Mouse (Mus musculus) kidney, adult 2 months (tissue): ENCODE results near the gene Anxa2. TPM values are rescaled to one million over a fixed set of nuclear protein-coding genes. Genes with fewer than 3 reads are reported as not detected.

Source experiments
- DNase-seq: peaks from one replicate; pipeline ENCODE4 v3.0.0; 2021
- H3K27ac ChIP-seq: fragments of 200-500 bp; 2 replicates; pipeline ENCODE4 v1.5.1; 2012; ENCODE audit warnings: low read depth, low read length, control low read depth, inconsistent platforms; ENCODE audit not compliant: insufficient read depth
- H3K27me3 ChIP-seq: fragments of 200-500 bp; replicated peaks from 2 replicates; pipeline ENCODE4 v1.6.1; 2012; ENCODE audit warnings: mild to moderate bottlenecking, moderate library complexity, low read length, inconsistent platforms; ENCODE audit not compliant: control insufficient read depth, insufficient read depth
- H3K36me3 ChIP-seq: fragments of 200-500 bp; 2 replicates; pipeline ENCODE4 v1.6.1; 2012; ENCODE audit warnings: mild to moderate bottlenecking, moderate library complexity, low read length, inconsistent platforms; ENCODE audit not compliant: control insufficient read depth, insufficient read depth
- H3K4me1 ChIP-seq: fragments of 200-500 bp; 2 replicates; pipeline ENCODE4 v1.6.1; 2011; ENCODE audit warnings: low read length; ENCODE audit not compliant: control insufficient read depth, insufficient read depth
- H3K4me3 ChIP-seq: fragments of 200-500 bp; 2 replicates; pipeline ENCODE4 v1.5.1; 2011; ENCODE audit warnings: mild to moderate bottlenecking, low read depth, low read length, control low read depth; ENCODE audit not compliant: insufficient read depth
- CTCF ChIP-seq: fragments of 200-500 bp; conservative IDR thresholded peaks from 2 replicates; pipeline ENCODE4 v1.5.1; 2011; ENCODE audit warnings: low read depth, mild to moderate bottlenecking, control low read depth, low read length, moderate library complexity, mixed read lengths; ENCODE audit not compliant: insufficient read depth, insufficient read length
- POLR2A ChIP-seq: fragments of 200-500 bp; IDR thresholded peaks from one replicate; pipeline ENCODE4 v1.6.1; 2011; ENCODE audit warnings: low read depth, low read length, control low read depth
- WGBS: fragments of 180-500 bp; shearing (Covaris S2); methylation state at CpG from one replicate; pipeline ENCODE4 v1.1.7; 2018; 5-methylcytosine and 5-hydroxymethylcytosine counted together
- polyA plus RNA-seq: library from polyadenylated mRNA; depleted of rRNA; stranded (reverse); fragments of >200 nt; gene quantifications from 2 replicates; pipeline ENCODE4 v1.2.3, GENCODE M21; 2012

Anxa2 gene
- polyA plus RNA-seq, 1 experiment: 131 TPM

DNA sequence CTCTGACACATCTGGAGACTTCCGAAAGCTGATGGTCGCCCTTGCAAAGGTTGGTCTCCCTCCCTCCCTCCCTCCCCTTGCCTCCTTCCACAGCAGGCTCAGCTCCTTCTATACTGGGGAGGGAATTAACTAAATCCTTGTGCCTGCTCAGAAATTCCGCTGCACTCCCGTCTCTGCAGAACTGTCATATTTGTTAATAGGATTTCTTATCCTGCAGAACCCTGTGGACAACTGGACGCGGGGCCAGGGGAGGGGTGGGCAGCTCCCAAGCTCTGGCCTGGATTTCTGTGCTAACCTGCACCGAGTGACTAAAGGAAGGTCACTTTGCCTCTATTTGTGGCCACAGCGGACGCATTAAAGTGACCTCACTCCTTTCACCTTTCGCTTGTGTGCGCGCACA lies 30.4 kb downstream of the Anxa2 start:
- Histone ChIP-seq H3K36me3 (no peaks in the 10 kb centered on the region), H3K27me3 (no peaks in the 10 kb centered on the region), H3K4me1 (no peaks in the 10 kb centered on the region), H3K27ac (no peak overlapping the region), H3K4me3 (no peak overlapping the region)
- 75% methylated on average over 12 of the region's 12 CpGs for WGBS
- TF ChIP-seq CTCF (no peak), POLR2A (no peak)
- DNase-seq: no peak

GRCm38 (mm10) chr9:69486140-69486539 lies 32.7 kb downstream of the Anxa2 start:
- H3K4me3 ChIP-seq: no peak overlapping the region
- no peaks in the 10 kb centered on the region for H3K4me1 ChIP-seq
- no peaks in the 10 kb centered on the region for H3K27me3 ChIP-seq
- TF ChIP-seq CTCF (no peak), POLR2A (no peak)
- 70% methylated on average over 8 of the region's 8 CpGs for WGBS
- H3K27ac ChIP-seq: no peak overlapping the region
- no peak for DNase-seq
- H3K36me3 ChIP-seq: no peaks in the 10 kb centered on the region

GRCm38 (mm10) chr9:69488510-69488909 lies 35.1 kb downstream of the Anxa2 start:
- Histone ChIP-seq H3K4me3 (no peak overlapping the region), H3K27me3 (no peaks in the 10 kb centered on the region), H3K27ac (no peak overlapping the region), H3K36me3 (no peaks in the 10 kb centered on the region; the same call in 1 of the 2 replicates), H3K4me1 (no peaks in the 10 kb centered on the region)
- TF ChIP-seq POLR2A: no peak
- no peak for TF ChIP-seq CTCF
- WGBS: 70% methylated on average over 8 of the region's 8 CpGs
- no peak for DNase-seq

GRCm38 (mm10) chr9:69488972-69489371 lies 35.6 kb downstream of the Anxa2 start:
- WGBS: 57% methylated on average over 5 of the region's 5 CpGs
- TF ChIP-seq POLR2A (no peak), CTCF (no peak)
- H3K4me1 ChIP-seq: no peaks in the 10 kb centered on the region
- H3K27me3 ChIP-seq: no peaks in the 10 kb centered on the region
- H3K36me3 ChIP-seq: no peaks in the 10 kb centered on the region; the same call in 1 of the 2 replicates
- no peak for DNase-seq
- H3K4me3 ChIP-seq: no peak overlapping the region
- H3K27ac ChIP-seq: no peak overlapping the region

GRCm38 (mm10) chr9:69492809-69493208 lies 39.4 kb downstream of the Anxa2 start:
- TF ChIP-seq POLR2A (no peak), CTCF (0 out of 2 replicates have a peak, but pooled peaks have one; percentile 10)
- Histone ChIP-seq H3K27ac (no peak overlapping the region), H3K4me1 (no peaks in the 10 kb centered on the region), H3K4me3 (no peak overlapping the region), H3K27me3 (no peaks in the 10 kb centered on the region), H3K36me3 (no peaks in the 10 kb centered on the region; the same call in 1 of the 2 replicates)
- WGBS: 98% methylated on average over 6 of the region's 6 CpGs
- no peak for DNase-seq

- Histone ChIP-seq H3K4me1 (no peaks in the 10 kb centered on the region), H3K4me3 (no peak overlapping the region), H3K27me3 (no peaks in the 10 kb centered on the region), H3K27ac (no peak overlapping the region), H3K36me3 (no peaks in the 10 kb centered on the region)
- 27% methylated on average over 6 of the region's 6 CpGs for WGBS
- TF ChIP-seq POLR2A: no peak
- TF ChIP-seq CTCF: peak; percentile 76
- peak; percentile 57 for DNase-seq
These were observed 49.1 kb downstream of the Anxa2 start for GRCm38 (mm10) chr9:69502504-69502903.

- 8% methylated on average over 7 of the region's 7 CpGs for WGBS
- Histone ChIP-seq H3K4me3 (no peak overlapping the region), H3K27me3 (no peaks in the 10 kb centered on the region), H3K36me3 (no peaks in the 10 kb centered on the region), H3K4me1 (no peaks in the 10 kb centered on the region), H3K27ac (no peak overlapping the region)
- TF ChIP-seq CTCF (peak; percentile 57), POLR2A (no peak)
- DNase-seq: peak; percentile 20
These were observed 52.2 kb downstream of the Anxa2 start for GRCm38 (mm10) chr9:69505611-69506010.
